ENCODE assay signal across 9 mouse cellular contexts in the genomic region with DNA sequence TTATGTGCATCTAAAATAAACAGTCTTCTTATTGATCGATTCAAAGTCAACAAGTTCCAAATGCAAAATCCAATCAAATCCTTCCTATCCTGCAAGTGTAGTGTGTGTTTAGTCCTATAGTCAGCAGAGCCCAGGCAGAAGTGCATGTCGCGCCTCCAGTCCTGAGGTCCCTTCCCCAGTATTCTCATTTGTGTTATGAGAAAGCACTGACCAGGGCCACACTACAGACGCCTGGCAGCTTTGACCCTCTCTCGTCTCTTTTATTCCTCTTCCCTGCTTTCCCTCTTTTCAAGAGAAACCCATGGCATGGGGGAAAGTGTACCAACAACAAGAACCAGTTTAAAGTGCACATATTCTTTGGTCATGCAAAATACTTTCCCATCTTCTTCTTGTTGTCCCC. TPM values are rescaled to one million over a fixed set of nuclear protein-coding genes. Genes with fewer than 3 reads are reported as not detected.
DNase-seq lines count a peak whose midpoint lies in the region; ATAC-seq and TF ChIP-seq lines count a peak whose summit lies in the region.
"Had no signal": no experiment of that assay in that cellular context is flagged by ENCODE, and none has a peak within 500 bp of the region (broad histone marks: within the 10 kb centered on the region; RNA-seq: fewer than 3 reads in every experiment).

No protein-coding gene starts in this region.

- no peak for ATAC-seq in intestine, postnatal 0 days
- no peak for ATAC-seq in midbrain, embryonic 15.5 days (replicated peaks)

- H3K4me3 ChIP-seq in heart, embryonic 10.5 days, result peak overlapping the region; percentile 90
- H3K4me3 ChIP-seq in forebrain, embryonic 10.5 days, result peak overlapping the region; percentile 85
- H3K4me3 ChIP-seq in intestine, postnatal 0 days (ENCODE audit: low read depth, low read length), result no peak overlapping the region
- peak overlapping the region; percentile 78 for H3K4me3 ChIP-seq in midbrain, embryonic 15.5 days

- TF ChIP-seq CTCF in intestine, postnatal 0 days (IDR thresholded peaks at IDR 0.05; ENCODE audit: low read depth), result no peak

- peak overlapping the region; percentile 98; the same call in 1 of the 2 replicates for H3K27ac ChIP-seq in heart, embryonic 10.5 days
- H3K27ac ChIP-seq in forebrain, embryonic 10.5 days, result peak overlapping the region; percentile 65
- H3K27ac ChIP-seq in intestine, postnatal 0 days (ENCODE audit: low read depth, low read length), result no peak overlapping the region
- peak overlapping the region; percentile 69 for H3K27ac ChIP-seq in midbrain, embryonic 15.5 days

- H3K4me2 ChIP-seq in intestine, postnatal 0 days (replicated peaks; ENCODE audit: low read depth), result peak overlapping the region; percentile 97
- peak overlapping the region; percentile 93 for H3K4me2 ChIP-seq in midbrain, embryonic 15.5 days

- no peaks in the 10 kb centered on the region for H3K9me3 ChIP-seq in heart, embryonic 10.5 days
- H3K9me3 ChIP-seq in forebrain, embryonic 10.5 days, result no peaks in the 10 kb centered on the region
- no peaks in the 10 kb centered on the region for H3K9me3 ChIP-seq in intestine, postnatal 0 days (ENCODE audit: control insufficient read depth)
- no peaks in the 10 kb centered on the region for H3K9me3 ChIP-seq in midbrain, embryonic 15.5 days

- 41% methylated on average over 5 of the region's 5 CpGs for WGBS in heart, embryonic 10.5 days
- 16% methylated on average over 5 of the region's 5 CpGs for WGBS in forebrain, embryonic 10.5 days
- 54% methylated on average over 5 of the region's 5 CpGs for WGBS in intestine, postnatal 0 days
- 12% methylated on average over 5 of the region's 5 CpGs for WGBS in midbrain, embryonic 15.5 days

- H3K36me3 ChIP-seq in heart, embryonic 10.5 days, result no peaks in the 10 kb centered on the region
- H3K36me3 ChIP-seq in forebrain, embryonic 10.5 days (replicated peaks), result no peaks in the 10 kb centered on the region
- H3K36me3 ChIP-seq in intestine, postnatal 0 days (ENCODE audit: control insufficient read depth, insufficient read depth), result no peaks in the 10 kb centered on the region
- no peaks in the 10 kb centered on the region for H3K36me3 ChIP-seq in midbrain, embryonic 15.5 days (replicated peaks)

- DNase-seq in heart, embryonic 10.5 days (ENCODE audit: low spot score), result no peak
- no peak for DNase-seq in heart, adult 9 months (ENCODE audit: low spot score in 2 of 2)
- DNase-seq in forebrain, embryonic 10.5 days (ENCODE audit: extremely low spot score, low spot score), result no peak
- no peak for DNase-seq in urinary bladder, postnatal 10 days (ENCODE audit: low spot score)
- DNase-seq in right cerebral cortex, postnatal 10 days (ENCODE audit: low spot score in 2 of 2), result no peak
- no peak for DNase-seq in thymus, postnatal 4 days
- DNase-seq: adrenal gland, postnatal 14 days had no signal

- no peaks in the 10 kb centered on the region for H3K27me3 ChIP-seq in heart, embryonic 10.5 days (ENCODE audit: insufficient read depth, poor library complexity, severe bottlenecking)
- no peaks in the 10 kb centered on the region; the same call in 1 of the 2 replicates for H3K27me3 ChIP-seq in forebrain, embryonic 10.5 days (ENCODE audit: poor library complexity, severe bottlenecking)
- H3K27me3 ChIP-seq in intestine, postnatal 0 days (replicated peaks; ENCODE audit: control insufficient read depth, insufficient read depth, low read length), result no peaks in the 10 kb centered on the region
- H3K27me3 ChIP-seq in midbrain, embryonic 15.5 days (replicated peaks), result no peaks in the 10 kb centered on the region

- H3K4me1 ChIP-seq in heart, embryonic 10.5 days, result peaks cover 8% of the 10 kb centered on the region; the same call in 1 of the 2 replicates
- H3K4me1 ChIP-seq in forebrain, embryonic 10.5 days, result peaks cover 58% of the 10 kb centered on the region
- H3K4me1 ChIP-seq in intestine, postnatal 0 days (replicated peaks; ENCODE audit: control insufficient read depth, insufficient read depth, low read length), result no peaks in the 10 kb centered on the region
- peaks cover 22% of the 10 kb centered on the region for H3K4me1 ChIP-seq in midbrain, embryonic 15.5 days

- H3K9ac ChIP-seq in intestine, postnatal 0 days (ENCODE audit: low read depth, low read length), result no peak overlapping the region
- peak overlapping the region; percentile 40; the same call in 1 of the 2 replicates for H3K9ac ChIP-seq in midbrain, embryonic 15.5 days

RNA-seq across cellular contexts. Expression of a gene that starts 2.3 kb away (rescaled TPM):
- 13.1 and 13.8 TPM in 2 replicates for polyA plus RNA-seq in heart, embryonic 10.5 days (2016; fragmentation: Nextera tagmentation; extraction: Ambion mirVana)
- polyA plus RNA-seq in forebrain, embryonic 10.5 days (2016; fragmentation: Nextera tagmentation; extraction: Ambion mirVana), result 12.9 and 14.1 TPM in 2 replicates
- polyA plus RNA-seq in intestine, postnatal 0 days (2015; fragmentation: Nextera tagmentation; extraction: Ambion mirVana), result 0.64 and 0.73 TPM in 2 replicates
- 20.1 and 23.4 TPM in 2 replicates for polyA plus RNA-seq in midbrain, embryonic 15.5 days (2015; fragmentation: Nextera tagmentation; extraction: Ambion mirVana)
